Mouse (Mus musculus) heart, adult 18-20 months (tissue): ENCODE results near the gene Hoxc6. TPM values are rescaled to one million over a fixed set of nuclear protein-coding genes. Genes with fewer than 3 reads are reported as not detected.

Source experiments
- DNase-seq, 2 experiments: peaks; one replicate each; pipeline ENCODE4 v3.0.0; 2021 to 2022; ENCODE audit warnings: mixed read lengths in 1 of 2
- long read RNA-seq, 2 experiments: library from polyadenylated mRNA; stranded (forward); transcript quantifications; one replicate each; pipeline ENCODE4 v2.0.0; 2021
- total RNA-seq, 2 experiments: library from RNA; stranded (reverse); gene quantifications; 2 replicates each; pipeline ENCODE4 v1.2.3; 2021

The Hoxc6 gene
- total RNA-seq = under 1 TPM in 1 of 2 experiments, not detected in 1; 0.18 TPM
- long read RNA-seq, experiment 1 = 0 reads
- long read RNA-seq, experiment 2 = 0 reads

- DNase-seq = no peak
Observed at GRCm38 (mm10) chr15:102997939-102998355, at the start of gene Hoxc6. Gene Hoxc6, plus strand, starts transcription at chr15:102998257.

GRCm38 (mm10) chr15:102948842-102949241, 49.2 kb upstream of the Hoxc6 start:
- DNase-seq = no peak

- no peak for DNase-seq
Observed at GRCm38 (mm10) chr15:102949696-102950095, 48.4 kb upstream of the Hoxc6 start.

GRCm38 (mm10) chr15:102950877-102951276, 47.2 kb upstream of the Hoxc6 start:
- no peak for DNase-seq

- DNase-seq = no peak
Observed at GRCm38 (mm10) chr15:102953561-102953960, 44.5 kb upstream of the Hoxc6 start.

GRCm38 (mm10) chr15:102954192-102955006, 43.7 kb upstream of the Hoxc6 start, which contains the start of gene Hoxc11:
Gene Hoxc11, plus strand, starts transcription at chr15:102954427.
- no peak for DNase-seq

GRCm38 (mm10) chr15:102955007-102955382, 43.1 kb upstream of the Hoxc6 start:
- DNase-seq = no peak

GRCm38 (mm10) chr15:102955833-102956640, 42.0 kb upstream of the Hoxc6 start:
- DNase-seq = no peak

GRCm38 (mm10) chr15:102956906-102957305, 41.2 kb upstream of the Hoxc6 start:
- no peak for DNase-seq

- no peak for DNase-seq
Observed at GRCm38 (mm10) chr15:102959663-102960191, 38.3 kb upstream of the Hoxc6 start.

- DNase-seq = no peak
Observed at GRCm38 (mm10) chr15:102961728-102962127, 36.3 kb upstream of the Hoxc6 start.

- DNase-seq = no peak
Observed at GRCm38 (mm10) chr15:102962492-102962891, 35.6 kb upstream of the Hoxc6 start.

- DNase-seq = no peak
Observed at GRCm38 (mm10) chr15:102963259-102963658, 34.8 kb upstream of the Hoxc6 start.

- DNase-seq = no peak
Observed at GRCm38 (mm10) chr15:102963671-102964640, 34.1 kb upstream of the Hoxc6 start.

GRCm38 (mm10) chr15:102965003-102965891, 32.8 kb upstream of the Hoxc6 start:
- no peak for DNase-seq

- peak; percentile 53 to 55 for DNase-seq
Observed at GRCm38 (mm10) chr15:102965892-102966775, 31.9 kb upstream of the Hoxc6 start.

- DNase-seq = no peak
Observed at GRCm38 (mm10) chr15:102966776-102967311, 31.2 kb upstream of the Hoxc6 start, which contains the start of gene Hoxc10. Gene Hoxc10, plus strand, starts transcription at chr15:102966796.

- DNase-seq = no peak
Observed at GRCm38 (mm10) chr15:102967312-102967510, 30.8 kb upstream of the Hoxc6 start, which contains the start of gene Hoxc5. Gene Hoxc5, plus strand, starts transcription at chr15:102967443.
